Mouse (Mus musculus) CD4-positive, CD25-positive, alpha-beta regulatory T cell, adult 2 months (primary cell): ENCODE results near the gene Ifitm10.

Source experiments
- DNase-seq: peaks from one replicate; pipeline ENCODE4 v3.0.0-alpha.2; 2012; ENCODE audit warnings: low read depth, low spot score

Ifitm10 gene

DNA sequence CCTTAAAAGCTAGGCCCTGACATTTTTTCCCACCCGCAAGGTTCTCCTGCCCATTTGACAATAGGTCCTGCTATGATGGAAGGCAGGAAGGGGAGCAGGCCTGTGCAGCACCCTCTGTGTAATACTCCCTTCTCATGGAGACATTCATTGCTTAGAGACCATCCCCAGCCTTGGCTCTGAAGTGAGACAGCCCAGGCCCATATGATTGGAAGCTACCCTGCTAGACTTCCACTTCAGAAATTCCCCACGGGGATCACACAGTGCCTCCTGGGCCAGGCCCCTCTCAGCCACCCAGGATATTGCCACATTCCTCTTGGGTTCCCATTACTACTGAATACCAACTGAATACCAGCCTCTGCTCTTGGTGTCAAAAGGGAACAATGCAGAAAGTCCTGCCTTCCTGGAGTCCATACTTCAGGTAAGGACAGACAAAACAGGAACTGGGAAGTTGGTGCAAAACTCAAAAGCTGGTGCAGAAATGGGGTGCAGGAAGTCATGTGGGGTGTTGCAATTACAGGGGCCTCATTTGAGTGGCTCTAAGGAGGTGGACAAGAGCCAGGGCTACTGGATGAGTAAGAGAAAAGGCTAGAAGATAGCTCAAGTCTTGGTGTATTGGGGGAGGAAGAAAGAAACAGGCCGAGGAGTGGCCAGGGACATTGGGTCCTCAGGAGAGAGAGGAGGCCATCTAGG, 16.6 kb upstream of the Ifitm10 start:
- DNase-seq, result no peak

DNA sequence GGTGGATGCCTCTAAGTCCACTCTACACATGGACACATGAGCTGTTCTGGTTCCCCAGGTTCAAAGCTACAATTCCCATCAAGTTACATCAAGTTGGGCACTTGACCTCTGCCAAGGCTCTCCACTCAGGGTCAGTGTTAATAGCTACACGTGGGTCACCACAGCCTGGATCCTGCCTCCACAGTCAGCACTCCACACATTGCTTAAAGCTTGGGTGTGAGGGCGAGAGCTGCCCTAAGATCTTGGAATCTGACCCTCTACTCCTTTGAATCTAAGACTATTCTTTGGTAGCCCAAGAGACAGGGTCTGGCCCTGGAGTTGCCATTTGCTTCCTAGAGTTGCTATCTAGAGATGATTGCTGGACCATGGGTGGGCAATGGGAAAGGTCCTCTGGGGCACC, 15.2 kb upstream of the Ifitm10 start:
- DNase-seq, result no peak

DNA sequence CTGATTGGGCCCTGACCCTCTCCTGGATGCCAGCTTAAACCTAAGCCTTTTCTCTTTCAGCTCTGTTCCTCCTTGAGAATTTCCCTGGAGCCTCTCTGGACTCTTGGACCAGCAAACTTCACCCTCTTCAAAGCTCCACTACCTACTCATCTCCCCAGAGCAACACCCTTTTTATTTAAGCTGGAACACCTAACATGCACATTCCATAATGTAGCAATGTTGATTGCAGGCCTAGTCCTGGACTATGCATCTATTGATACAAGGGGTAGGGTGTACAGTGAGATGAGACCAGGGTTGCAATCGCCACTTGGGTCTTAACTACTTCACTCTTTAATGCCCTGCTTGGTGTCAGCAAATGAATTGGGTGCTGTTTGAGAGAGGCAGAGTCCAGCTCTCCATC, 14.6 kb upstream of the Ifitm10 start:
- DNase-seq, result peak; percentile 27

DNA sequence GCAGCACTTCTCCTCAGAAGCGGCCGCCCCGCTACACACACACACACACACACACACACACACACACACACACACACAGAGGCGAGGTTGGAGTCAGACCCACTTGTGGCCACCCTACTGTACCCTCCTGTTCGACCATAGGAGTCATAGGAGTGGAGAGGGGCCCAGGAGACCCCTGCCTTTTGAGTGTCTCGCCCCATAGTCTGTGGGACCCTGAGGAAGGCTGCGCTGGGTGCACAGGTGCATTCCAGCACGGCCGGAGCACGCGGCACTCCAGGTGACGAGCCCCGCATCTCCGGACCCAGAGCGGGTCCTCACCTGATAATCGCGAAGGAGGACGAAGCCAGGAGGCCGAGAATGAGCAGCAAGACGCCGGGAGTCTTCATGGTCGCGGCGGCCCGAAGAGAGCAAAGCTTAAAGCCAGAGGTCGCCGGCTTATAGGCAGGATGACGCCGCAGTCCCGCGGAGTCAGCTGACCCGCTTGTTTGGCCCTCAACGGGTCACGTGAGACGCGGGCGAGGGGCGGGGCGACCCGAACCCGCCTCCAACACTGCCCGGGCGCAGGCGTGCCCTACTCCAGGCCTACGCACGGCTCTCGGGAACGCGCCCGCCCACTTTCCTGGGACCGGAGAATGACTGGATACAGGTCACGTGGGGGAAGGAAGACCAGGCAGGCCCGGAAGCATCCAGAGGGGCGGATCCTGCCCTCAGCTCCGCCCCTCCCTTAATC, 14.0 kb upstream of the Ifitm10 start, which contains the start of gene Ctsd:
Gene Ctsd (minus strand): TSS at position 620 of the 730 bp plus-strand sequence.
- DNase-seq, result peak; percentile 92

DNA sequence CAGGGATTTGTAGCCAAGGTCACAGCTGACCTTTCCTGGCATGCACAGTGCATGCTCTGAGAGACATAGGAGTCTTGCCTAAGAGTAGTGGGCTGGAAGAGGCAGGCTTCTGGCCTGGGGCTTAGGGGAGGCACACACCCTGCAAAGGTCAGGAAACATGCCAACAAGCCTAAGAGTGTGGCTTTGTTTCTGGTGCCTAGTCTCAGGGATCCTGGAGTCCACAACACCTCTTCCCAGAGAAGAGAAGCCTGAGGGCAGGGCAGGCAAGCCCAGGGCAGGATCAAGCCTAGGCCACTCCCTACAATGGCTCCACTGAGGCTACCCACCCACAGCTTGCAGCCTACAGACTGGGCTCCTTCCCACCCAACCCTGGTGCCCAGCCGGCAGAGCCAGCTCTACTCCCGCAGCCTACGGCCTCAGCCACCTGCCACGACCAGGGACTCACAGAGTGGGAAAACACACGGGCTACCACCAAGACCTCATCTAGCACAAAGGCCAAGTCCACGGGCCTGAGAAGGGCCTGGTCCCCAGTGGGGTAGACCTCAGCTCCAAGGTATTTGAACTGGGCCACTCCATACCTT, 13.2 kb upstream of the Ifitm10 start:
- no peak for DNase-seq

DNA sequence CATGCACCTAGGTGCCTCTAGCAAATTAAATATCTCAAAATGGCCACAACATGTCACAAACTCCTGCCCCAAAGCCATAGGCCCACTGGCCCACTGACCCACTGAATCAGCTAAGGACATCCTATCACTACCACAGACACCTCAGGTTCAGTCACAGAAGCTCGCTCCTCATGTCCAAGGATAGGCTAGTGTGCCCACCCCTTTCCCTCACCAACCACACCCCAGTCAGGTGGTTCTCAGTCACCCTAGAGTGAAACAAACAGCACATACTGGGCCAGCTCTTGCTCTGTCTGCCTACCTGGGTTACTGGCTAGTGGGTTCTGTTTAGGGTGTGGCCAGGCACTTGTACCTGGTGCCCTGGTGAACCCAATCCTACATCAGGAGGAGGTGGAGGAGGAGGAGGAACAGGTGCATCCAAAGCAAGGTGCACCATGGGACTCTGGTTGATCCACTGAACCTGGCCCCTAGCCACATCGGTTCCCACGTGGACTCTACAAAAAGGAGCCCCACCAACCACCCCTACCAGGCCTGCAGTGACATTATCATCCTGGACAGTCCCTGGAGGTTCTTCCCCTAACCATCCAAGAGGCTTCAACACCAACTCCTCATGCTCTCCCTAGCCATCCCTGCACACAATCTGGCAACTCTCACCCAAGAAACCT, 12.3 kb upstream of the Ifitm10 start:
- DNase-seq, result no peak

DNA sequence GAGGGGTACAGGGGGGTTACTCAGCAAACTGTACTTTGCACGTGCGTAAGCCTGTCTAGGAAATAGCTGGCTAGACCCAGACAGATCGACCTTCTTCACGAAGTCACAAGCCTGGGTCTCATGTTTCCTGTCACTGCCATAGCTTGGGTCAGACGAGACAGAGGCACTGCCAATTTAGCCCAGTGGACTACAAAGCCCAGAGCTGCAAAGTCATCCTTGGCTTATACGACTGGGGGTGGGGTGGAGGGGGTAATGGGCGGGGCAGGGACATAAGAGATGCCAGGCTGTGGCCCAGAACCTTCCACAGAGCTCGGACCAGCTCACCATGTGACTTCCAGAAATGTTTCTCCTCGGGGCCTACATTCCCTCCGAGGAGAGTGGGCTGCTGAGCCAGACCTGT, 10.8 kb upstream of the Ifitm10 start:
- no peak for DNase-seq

DNA sequence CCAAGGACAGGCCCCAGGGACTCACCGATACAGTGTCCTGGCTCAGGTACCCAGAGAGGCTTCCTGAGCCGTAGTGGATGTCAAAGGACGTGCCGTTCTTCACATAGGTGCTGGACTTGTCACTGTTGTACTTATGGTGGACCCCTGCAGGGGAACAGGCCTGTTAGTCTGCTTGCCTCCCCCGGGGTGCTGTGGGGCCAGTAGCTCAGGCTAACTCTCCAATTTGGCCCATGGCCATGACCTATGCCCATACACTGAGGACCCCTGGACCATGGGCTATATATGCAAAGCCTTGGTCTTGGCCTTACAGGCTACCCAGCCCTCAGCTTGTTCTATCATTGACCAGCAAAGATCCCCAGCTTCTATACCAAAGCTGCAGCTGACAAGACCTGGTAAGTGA, 9.0 kb upstream of the Ifitm10 start, which contains the start of gene Gm49369:
Gene Gm49369 (minus strand): TSS at position 101 of the 400 bp plus-strand sequence.
- no peak for DNase-seq

DNA sequence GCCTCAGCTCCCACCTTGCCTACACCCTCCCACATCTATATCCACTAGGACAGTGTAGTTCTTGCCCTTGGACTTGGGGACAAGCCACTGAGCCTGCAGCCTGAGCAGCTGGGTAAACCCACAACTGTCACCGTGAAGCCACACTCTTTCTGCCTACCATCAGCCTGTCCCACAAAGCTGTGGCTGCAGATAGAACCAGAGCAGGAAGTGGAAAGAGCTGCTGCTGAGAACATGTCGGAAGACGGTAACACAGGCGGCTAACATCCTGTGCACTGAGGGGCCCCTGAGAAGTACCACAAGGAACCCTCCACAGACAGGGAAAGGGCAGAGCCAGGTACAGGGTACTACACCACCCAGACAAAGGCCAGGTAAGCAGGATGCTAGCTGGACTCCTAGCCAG, 7.6 kb upstream of the Ifitm10 start:
- DNase-seq, result peak; percentile 75

DNA sequence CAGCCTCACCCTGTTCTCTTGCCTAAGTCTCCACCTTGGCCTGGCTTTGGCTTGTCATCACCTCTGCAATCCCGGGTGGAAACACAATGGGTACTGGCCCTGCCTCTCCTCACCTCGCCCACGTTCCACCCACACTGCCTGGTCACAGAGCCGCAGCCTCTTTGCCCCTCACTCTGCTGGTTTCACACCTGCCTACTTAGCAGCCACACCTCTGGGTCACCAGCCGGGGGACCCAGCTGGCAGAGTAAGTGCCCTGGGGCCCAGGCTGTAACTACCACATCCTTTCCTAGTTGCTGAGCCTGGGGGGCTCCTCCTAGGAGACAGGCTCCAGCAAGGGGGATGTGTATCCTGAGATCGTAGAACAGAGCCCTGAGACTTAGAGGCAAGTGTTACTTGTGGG, 5.6 kb upstream of the Ifitm10 start:
- DNase-seq, result peak; percentile 21

DNA sequence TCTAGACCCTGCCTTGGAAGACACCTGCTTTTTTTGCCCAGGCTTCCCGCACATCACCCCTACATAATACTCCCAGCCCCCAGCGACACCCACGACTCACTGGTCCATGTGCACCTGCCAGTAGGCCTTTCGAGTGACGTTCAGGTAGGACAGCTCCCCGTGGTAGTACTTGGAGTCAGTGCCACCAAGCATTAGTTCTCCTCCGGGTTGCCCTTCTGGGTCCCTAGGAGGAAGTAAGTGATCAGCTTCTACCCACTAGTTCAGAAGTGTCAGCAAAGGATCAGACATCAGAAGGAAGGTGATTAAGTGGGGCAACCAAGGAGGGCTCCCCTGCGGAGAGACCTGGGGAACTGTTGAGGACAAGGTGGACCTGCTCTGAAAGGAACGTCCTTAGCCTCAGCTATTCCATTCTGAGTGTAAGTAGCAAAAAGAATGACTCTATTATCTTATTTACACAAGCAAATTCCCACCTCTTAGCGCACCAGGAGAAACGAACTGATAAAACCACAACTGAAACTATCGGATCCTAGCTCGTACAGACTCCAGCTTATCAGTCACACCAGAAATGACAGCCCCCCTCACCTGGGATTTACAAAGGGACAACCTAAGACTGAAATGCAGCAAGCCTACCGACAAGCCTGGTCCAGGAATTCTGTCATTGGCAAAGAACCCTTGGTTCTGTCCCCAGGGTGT, 3.8 kb upstream of the Ifitm10 start:
- no peak for DNase-seq

DNA sequence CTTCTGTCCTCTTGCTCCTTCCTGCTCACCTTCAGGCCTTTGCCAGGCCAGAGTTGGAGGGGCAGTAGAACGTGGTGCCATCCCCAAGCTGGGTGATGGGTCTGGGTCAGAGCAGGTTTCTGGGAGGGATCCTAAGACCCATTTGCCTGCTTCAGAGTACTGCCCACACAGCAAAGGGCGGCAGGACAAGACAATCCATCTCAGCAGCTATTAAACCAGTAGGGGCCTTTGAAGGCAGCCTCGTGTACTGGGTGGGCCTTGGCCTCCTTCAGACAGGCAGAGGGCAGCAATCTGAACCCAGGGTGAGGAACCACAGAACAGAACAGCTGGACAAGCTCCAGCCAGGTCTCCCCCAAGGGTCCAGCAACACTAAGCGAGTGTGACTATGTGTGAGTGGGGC, 2.5 kb upstream of the Ifitm10 start:
- DNase-seq, result no peak

DNA sequence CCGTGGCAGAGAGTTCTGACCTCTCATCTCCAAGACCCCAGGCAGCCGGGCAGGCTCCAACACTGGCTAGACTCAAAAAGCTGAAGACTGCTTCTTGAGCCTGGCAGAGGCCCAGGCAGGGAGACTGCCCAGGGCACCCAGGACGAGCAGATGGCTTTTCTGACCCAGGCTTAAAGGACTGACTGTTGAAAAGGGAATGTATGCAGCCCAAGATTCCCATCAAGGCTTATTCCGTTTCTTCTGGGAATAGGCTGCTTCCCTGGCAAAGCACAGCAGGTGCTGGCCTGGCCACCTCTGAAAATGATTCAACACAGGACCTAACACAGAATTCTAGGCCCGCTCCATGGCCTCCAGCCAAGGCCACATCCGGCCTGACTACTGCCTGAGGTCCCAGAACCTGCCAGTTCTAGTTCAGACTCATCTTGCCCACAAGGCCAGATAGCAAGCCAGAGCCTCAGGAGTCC, 1.7 kb upstream of the Ifitm10 start:
- no peak for DNase-seq

DNA sequence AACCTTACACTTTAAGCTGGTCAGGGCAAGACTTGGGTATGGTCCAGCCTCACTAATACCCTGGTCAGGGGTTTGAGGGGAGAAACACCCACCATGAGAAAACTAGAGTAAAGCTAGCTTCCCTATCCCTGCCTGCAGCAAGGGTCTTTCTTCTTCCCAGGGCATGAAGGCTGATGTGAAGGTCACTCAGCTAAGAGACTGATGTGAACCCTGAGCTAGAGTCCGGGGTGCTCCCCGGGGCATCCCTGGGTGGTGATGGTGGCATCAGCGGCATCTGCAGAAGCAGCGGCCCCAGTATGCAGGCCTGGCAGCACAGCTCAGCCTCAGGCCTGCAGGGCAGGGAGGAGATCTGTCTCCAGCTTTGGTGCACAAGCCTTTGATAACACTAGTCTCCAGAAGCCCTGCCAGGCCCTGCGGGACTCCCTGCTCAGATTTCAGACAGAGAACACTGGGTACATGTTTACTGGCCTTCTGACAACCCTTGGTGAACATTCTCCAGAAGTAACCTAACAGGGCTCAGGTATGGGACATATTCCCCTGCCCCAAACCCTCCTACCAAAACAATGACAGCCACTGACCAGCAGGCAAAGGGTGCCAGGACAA, 961 bp upstream of the Ifitm10 start:
- DNase-seq, result no peak

DNA sequence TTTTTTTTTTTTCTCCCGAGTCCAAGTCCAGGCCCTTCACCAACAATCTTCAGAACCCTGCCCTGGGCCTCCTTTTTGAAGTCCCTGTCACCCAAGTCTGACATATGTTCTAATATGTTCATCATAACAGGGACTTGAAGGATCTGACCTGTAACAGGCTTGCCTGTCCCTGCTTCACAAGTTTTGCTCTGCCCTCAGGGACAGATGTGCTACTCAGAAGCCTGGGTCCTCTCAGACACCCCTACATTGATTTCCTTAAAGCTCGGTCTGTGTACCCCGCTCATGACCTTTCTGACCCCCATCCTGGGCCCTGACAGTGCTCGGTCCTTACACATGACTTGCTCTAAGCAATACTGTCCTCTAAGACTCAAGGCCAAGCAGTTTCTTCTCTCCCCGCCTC, 514 bp downstream of the Ifitm10 start:
- DNase-seq, result no peak

DNA sequence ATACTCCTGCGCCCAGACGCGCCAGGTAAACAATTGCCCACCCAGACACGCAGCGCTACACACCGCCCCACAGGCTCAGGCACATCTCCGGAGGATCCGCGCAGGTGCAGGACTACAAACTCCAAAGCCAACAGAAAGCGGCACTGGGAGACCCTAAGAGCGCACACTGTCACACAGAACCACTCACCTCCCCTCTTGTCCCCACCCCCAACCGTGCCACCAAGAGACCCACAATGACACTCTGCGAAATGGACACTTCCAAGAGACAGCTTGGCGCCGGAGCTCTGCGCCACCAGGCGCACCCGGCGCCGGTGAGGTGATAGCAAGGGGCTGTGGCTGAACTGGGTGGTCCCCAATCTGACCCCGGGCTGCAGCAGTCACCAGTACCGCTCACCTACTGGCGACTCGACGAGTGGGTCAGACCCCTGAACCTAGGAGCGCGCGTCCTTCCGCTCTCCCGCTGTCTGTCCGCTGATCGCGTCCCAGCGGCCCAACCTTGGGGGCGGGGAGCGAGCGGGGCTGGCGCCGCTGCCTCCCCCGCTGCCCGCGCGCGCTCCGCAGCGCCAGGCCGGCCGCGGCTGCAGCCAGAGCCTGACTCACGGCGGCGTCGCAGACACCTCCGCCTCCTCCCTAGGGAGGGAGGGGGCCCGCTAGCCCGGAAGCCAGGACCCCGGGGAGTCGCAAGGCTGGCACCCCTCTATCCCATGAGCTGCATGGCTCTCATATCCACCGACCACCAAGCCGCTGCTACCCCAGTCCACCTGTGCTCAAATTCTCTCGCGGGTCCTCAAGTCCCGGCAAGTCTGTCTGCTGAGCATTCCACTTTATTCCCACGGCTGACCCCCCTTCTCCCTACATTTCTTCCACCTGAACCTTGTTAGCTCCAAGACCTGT, 1.5 kb downstream of the Ifitm10 start:
- DNase-seq, result peak; percentile 38

DNA sequence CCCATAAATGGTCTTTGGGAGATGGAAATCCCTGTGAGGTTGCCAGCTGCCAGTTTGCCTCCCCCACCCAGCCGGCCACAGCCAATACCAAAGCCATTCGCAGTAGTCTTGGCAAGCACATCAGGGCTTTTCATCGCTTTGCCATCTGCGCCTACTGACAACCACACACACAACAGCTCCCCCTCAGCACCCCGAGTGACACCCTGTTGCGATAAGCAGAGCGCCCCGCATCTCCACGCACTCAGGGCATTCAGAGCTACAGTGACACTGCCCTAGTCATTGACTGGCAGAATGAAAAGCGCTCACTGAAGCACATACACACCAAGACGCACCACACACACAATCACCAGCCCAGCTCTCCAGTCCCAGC, 2.2 kb downstream of the Ifitm10 start:
- DNase-seq, result no peak

DNA sequence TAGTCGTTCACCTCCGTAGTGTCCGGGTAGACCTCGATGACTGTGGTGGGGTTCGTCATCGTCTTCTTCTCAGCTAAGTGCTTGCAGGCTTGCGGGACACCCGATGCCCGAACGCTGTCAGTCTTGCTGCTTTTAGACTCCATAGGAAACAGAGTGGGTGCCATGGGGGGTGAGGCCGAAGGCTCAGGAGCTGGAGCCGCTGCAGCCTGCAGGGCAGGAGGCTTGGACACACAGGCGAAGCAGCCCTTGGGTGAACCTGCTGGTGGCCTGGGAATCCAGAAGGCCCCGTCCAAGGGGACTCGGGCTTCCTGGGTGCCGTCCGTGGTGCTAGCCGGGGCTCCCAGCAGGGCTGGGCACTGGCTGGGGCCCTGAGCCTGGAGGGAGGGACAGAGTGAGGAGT, 2.6 kb downstream of the Ifitm10 start:
- DNase-seq, result no peak

DNA sequence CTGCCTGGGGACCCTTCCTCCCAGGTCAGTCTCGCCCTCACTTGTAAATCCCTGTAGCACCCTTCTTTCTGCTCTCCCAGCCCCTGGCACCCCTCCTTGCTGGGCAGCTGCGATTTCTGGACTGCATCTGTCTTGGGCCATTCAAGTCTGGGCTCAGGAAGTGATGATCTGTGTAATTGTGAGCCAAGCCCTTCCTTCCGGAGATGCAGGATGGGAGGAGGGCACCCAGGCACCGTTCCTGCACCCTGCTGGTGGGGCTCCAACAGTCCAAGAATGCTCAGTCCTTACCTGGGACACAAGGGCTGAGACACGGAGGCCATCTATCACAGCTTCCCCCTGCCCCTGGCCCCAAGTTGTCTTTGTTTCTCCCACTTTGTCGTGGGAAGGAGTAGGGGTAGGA, 3.7 kb downstream of the Ifitm10 start:
- DNase-seq, result no peak

DNA sequence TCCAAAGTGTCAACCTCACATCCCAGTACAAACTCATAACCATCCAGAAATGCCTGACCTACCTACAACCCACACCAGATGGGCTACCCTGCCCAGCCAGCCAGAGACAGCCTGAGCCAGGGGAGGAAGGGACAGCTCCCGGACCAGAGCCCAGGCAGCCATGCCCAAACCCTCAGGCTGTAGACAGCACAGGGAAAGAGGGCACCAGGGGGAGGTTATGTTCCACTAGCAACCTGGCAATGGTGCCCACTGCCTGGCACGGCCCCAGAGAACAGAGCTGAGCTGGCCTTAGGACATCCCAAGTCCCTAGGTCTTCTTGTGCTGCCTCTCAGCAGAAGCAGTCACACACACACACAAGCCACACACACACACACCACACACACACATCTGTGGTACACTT, 4.7 kb downstream of the Ifitm10 start:
- DNase-seq, result no peak
